Mouse (Mus musculus) inflammation-experienced regulatory T-cells, adult 6 months (primary cell): ENCODE results near the gene Aak1. TPM values are rescaled to one million over a fixed set of nuclear protein-coding genes. Genes with fewer than 3 reads are reported as not detected.

Experiments
- ATAC-seq: one replicate; pipeline ENCODE4 v1.8.0; 2017
- polyA plus RNA-seq, 3 experiments: library from polyadenylated mRNA; unstranded; fragments of 100-300 nt; shearing (Covaris generic); gene quantifications; one replicate each; pipeline ENCODE4 v1.2.1; 2017

The Aak1 gene
- polyA plus RNA-seq, 3 experiments from 2014 or later = 23.9 to 27.8 (median 24.9) TPM

GRCm38 (mm10) chr6:86963987-86964685 lies 114.8 kb downstream of the Aak1 start:
- ATAC-seq = no peak

DNA sequence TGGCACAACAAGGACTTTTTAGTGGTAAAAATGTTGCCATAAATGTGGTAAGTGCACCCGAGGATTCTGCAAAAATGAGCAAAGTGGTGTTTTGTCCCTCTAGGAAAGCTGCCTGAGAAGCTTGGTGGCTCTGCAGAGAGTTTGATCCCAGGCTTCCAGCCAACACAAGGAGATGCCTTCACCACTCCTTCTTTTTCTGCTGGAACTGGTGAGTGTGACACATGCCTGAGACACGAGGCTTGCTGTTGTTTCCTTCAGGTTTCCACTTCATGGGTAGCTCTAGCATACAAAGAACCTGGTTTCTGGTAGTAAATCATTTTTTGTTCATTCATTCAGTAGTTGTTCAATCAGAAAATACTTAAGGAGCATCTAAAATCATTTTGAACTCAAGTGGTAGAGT lies 117.8 kb downstream of the Aak1 start:
- no peak for ATAC-seq

DNA sequence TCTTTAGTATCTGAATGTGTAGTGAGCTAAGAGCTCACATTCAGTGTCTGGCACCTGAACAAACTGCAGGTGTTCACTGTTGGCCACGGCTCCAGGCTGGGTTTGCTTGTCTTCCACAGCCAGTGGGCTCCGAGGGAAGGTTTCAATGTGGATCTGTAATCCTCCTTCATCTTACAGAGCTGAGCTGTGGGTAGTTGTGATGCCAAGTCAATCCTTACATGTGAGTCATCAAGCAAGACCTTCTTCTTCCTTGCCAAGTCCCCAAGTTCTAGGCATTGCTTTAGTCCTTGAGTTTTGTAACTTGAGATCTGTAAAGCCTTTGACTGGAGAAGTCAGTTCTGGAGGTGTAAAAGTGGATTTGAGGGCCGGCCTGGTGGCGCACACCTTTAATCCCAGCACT lies 124.6 kb downstream of the Aak1 start:
- no peak for ATAC-seq

GRCm38 (mm10) chr6:86978156-86978908 lies 129.0 kb downstream of the Aak1 start:
- no peak for ATAC-seq

GRCm38 (mm10) chr6:86978909-86979265 lies 129.6 kb downstream of the Aak1 start:
- no peak for ATAC-seq

- ATAC-seq = no peak
These were observed 131.9 kb downstream of the Aak1 start for GRCm38 (mm10) chr6:86981206-86981605.

DNA sequence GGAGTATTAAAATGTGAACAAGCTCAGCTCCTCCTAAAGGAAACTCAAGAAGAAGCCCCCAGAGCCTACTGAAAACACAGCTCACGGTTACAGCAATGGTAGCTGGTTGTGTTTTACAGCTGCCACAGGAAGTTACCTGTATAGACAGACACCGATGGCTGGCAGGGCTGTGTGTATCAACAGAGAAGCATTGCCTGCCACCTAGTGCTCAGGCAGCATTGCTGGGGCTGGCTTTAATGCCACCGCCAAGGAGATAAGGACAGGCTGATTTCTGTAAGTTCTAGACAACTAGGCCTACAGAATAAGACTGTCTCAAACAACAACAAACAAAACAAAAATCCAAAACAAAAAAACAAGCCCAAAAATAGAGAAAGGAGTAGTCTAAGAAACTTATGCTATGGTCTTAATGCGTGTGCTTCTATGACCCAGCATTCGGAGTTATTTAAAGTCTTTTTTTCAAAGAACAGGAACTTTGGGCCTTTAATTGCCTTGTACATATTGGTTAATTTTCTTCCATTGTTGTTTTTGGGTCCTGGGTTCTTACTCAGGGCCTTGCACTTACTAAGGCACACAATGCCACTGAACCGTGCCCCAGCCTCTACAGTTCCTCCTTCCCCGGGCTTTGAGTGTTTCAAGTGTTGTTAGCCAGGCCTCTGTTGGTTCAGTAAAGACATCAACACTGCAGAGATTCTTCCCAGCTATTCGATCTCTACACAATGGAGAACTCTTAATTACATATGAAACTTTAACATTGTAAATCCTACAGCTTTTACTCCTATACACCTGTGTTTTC lies 136.2 kb downstream of the Aak1 start:
- ATAC-seq = no peak

DNA sequence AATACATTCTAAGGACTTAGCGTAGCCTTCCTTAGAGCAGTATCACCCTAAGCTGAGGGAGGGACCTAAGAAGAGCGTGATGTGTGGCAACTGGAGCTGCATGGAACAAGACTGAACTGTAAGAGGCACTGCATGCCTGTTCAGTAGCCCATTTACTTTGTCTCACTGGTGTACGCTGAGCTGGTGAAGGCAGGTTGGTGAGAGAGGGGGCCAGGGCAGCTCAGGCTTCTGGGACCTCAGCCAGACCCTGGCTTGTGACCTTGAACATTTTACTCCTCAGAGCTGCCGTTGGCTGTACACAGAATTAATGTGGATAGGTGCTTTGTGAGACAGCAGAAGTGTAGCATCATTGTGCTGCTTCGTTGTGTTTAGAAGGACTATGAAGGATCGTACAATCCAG lies 140.3 kb downstream of the Aak1 start:
- ATAC-seq = no peak

GRCm38 (mm10) chr6:86991041-86991440 lies 141.7 kb downstream of the Aak1 start:
- no peak for ATAC-seq

DNA sequence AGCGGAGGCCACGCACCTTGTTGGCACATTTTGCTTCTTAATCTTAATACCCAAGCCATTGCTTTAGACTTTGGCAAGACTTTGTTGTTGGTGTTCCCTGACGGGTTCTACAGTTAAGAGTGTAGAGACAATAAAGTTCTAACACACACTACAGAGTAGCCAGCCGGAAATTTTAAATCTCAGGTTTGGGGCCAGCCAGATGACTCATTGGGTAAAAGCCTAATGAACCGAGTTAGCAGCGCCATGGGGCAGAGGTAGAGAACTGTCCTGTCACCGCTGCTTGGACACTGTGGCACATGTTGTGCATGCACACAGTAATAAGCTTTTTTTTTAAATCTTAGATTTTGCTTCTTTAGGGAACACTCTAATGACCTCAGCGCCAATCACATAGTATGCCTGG lies 143.0 kb downstream of the Aak1 start:
- no peak for ATAC-seq

DNA sequence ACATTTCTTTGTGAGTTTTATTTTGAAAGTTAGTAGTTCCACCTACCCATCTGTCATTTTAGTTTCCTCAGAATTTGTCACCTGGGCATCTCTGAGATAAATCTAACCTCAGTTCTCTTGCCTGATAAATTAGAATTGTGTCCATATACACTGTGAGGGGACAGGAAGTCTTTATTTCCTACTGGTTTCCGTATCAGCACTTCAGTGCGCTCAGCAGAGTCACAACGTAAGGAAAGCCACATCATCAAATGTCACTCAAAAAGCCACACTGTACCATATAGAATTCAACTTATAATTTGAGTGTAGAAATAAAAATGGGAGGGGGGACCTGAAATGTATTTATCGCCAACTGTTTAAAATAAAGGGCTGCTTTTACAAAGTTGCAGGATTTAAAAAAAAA lies 144.9 kb downstream of the Aak1 start:
- ATAC-seq = no peak

DNA sequence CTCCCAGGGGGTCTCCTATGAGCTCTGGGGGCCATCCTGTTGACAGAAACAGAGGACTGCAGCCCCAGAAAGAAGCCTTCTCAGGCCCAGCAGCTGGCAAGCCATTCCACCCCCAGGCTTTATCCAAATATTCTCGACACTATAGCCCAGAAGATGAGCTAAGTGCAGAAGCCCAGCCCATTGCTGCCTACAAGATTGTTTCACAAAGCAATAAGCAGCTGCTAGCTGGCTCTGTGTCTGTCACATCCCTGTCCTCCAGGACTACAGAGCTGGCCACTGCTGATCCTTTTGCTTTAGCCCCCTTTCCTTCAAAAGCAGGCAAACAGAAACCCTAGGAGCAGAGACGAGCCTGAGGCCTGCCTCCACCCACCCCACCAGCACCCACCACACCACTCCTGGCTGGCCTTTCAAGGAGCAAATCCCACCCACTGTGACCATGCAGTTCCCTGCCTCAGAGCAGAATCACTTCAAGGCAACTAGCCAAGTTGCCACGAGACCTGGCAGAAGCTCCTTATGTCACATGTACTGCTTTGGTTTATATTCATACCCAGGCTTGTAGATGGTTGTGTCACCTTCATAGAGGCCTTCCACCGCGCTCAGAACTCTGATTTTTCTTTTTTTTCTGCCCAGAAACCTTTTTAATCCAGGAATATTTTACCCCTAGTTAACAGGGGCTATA lies 147.5 kb downstream of the Aak1 start:
- no peak for ATAC-seq

DNA sequence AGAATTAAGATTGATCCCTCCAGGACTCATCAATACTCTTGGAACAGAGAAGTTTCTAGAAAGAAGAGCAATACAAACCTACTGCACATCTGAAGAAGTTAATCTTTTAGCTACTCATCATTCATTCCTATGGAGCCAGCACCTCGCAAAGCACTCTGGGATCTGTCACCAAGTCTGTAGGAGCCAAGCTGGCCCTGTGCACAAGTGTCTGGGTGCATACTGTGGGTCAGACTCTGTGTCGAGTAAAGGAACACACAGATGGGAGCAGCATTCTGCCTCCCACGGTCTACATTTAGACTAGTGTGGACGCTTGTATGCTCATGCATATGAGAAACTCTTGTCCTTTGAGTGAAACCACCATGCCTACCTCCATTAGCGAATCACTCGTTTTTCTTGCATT lies 148.0 kb downstream of the Aak1 start:
- ATAC-seq = no peak

GRCm38 (mm10) chr6:87001995-87002394 lies 152.7 kb downstream of the Aak1 start:
- no peak for ATAC-seq

DNA sequence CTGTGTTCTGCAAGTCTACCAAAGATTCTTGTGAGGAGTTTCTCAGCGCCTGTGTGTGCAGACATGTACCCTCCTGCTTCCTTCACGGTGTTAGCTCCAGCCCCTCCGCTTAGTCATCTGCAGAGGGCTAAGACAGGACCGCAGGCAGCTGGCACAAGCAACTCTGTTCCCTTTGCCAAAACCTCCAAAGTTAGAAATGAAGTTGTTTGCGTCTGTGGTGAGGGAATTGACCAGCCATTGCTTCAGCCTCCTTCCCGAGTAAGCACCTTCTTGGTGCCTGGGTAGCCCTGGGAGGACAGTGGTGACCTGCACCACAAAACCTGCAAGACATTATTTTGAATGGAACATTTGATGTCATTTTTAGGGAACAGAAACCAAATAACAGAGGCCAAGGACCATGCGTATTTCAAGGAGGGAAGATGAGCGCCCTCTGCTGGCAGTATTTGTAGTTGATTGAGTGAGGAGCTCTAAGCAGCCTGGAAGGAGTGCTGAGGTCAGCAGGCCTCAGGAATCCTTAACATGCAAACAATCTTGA lies 153.3 kb downstream of the Aak1 start:
- ATAC-seq = peak; percentile 73

DNA sequence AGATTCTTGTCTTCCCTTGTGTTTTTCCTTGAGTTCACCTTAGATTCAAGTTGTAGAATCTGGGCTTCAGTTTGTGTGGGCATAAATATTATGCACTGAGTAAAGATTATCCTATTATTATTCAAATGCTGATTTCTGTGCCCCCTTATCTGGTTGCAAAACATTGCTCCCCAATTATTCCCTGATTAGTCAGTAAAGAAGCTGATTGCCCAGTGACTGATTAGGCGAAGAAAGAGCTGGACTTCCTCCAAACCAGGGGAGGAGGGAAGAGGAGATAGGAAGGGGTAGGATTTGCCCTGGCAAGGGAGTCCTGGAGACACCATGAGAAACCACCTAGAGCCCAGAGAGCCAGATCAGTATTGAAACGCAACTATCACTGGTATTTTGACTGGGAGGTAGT lies 154.8 kb downstream of the Aak1 start:
- no peak for ATAC-seq

- ATAC-seq = no peak
These were observed 156.3 kb downstream of the Aak1 start for GRCm38 (mm10) chr6:87005577-87005976.

- no peak for ATAC-seq
These were observed 159.6 kb downstream of the Aak1 start, which contains the start of gene Nfu1 for GRCm38 (mm10) chr6:87008887-87009286. Gene Nfu1 (plus strand): TSS chr6:87009236.

GRCm38 (mm10) chr6:87009692-87010328 lies 160.5 kb downstream of the Aak1 start:
- peak; percentile 98 for ATAC-seq

DNA sequence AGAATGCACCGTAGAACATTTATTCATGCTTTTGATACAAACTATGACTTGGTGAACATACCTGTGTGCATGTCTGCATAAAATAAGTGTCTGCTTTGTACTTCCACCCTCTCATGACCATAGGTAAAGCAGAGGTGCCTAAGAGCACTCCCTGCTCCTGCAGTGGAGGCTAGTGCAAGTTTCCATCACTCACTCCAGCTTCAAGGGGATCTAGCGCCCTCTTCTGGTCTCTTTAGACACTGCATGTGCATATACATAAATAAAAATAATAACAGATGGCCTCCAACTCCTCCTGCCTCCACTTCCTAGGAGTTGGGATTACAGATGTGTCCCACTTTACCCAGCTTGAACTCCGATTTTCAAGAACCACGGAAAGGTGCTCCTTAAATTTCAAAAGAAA lies 167.6 kb downstream of the Aak1 start:
- peak; percentile 70 for ATAC-seq

- ATAC-seq = no peak
These were observed 169.6 kb downstream of the Aak1 start for GRCm38 (mm10) chr6:87018874-87019273.

- ATAC-seq = no peak
These were observed 172.5 kb downstream of the Aak1 start for GRCm38 (mm10) chr6:87021791-87022190.
